Mouse (Mus musculus) left cerebral cortex, postnatal 4 days (tissue): ENCODE results near the gene Tenm4. TPM values are rescaled to one million over a fixed set of nuclear protein-coding genes. Genes with fewer than 3 reads are reported as not detected.
A peak's percentile ranks its signal among the peaks of the same experiment; 100 is the strongest.

Experiments used
- DNase-seq: peaks from one replicate; pipeline ENCODE4 v3.0.0-alpha.2; 2022
- intact Hi-C: fragments of 180-260 bp; cut with DNase I; formaldehyde crosslinking; loops from one replicate; pipeline ENCODE4 v1.15.1; 2025
- total RNA-seq, 2 experiments: library from RNA; stranded (reverse); gene quantifications; 2 replicates each; pipeline ENCODE4 v1.2.3; 2021

The Tenm4 gene
- total RNA-seq, 2 experiments from 2014 or later = 98.0 to 123 TPM

- peak; percentile 92 for DNase-seq
- intact Hi-C loops = no loop called here
Observed at GRCm38 (mm10) chr7:96869079-96869810, 698.2 kb downstream of the Tenm4 start.

DNA sequence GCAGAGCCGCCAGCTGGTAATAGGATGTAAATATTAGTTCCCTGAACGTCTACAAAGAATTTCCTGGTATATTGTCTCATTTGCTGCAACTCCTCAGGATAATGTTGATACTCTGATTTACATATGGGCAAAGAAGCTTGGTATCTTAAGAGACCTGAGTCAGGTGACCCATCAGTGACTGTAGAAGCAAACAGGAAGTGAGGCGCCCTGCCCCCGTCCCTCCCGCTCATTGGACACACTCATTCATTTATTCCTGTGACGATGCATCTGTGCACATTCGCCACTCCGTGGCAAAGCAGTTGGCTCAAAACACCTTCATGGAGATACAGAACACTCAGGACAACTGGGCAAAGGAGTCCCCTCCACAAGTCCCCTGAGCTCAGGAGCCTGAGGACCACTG lies 699.4 kb downstream of the Tenm4 start:
- DNase-seq = no peak
- intact Hi-C loops = no loop called here

DNA sequence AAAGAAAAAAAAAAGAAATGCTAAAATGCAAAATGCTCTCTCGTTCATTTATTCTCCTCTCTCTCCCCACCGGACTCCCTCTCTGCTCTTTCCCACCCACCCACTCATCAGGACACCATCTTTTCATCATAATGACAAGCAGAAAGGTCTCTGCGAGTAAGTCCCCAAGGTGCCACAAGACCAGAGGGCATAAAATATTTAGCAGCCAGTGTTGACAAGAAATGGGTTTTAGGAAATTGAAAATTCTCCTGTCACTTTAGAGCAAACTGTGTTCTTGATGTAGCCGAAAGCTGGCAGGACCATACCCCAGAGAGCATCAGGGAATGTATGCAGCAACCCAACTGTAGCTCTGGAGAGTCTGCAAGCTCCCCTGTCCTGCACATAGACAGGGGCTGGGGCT lies 700.0 kb downstream of the Tenm4 start:
- intact Hi-C loops = no loop called here
- no peak for DNase-seq

- intact Hi-C loops = no loop called here
- DNase-seq = no peak
Observed at GRCm38 (mm10) chr7:96878511-96879276, 707.6 kb downstream of the Tenm4 start.

DNA sequence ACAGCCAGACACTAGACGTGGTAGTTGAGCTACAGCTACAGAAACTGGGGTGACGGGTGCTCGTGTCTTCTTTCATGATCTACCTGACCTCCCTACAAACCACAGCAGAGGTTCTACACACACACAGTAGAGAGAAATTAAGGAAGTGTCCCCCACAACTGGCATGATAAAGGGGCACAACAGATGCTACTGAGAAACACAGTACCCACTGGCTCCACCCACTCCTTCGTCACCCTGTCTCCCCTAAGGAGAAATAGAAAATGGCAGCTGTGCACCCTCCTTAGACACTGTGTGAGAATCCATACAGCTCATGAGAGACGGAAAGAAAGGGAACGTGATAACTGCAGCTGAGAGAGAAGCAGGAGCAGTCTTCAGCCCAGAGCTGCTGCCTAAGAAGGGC lies 708.5 kb downstream of the Tenm4 start:
- intact Hi-C loops = no loop called here

GRCm38 (mm10) chr7:96880221-96880944 lies 709.3 kb downstream of the Tenm4 start:
- DNase-seq = no peak
- intact Hi-C loops = no loop called here

More for the DNA sequence above, 708.5 kb downstream of the Tenm4 start:
- DNase-seq = no peak

GRCm38 (mm10) chr7:96883297-96883696 lies 712.3 kb downstream of the Tenm4 start:
- DNase-seq = no peak
- intact Hi-C loops = no loop called here

GRCm38 (mm10) chr7:96887088-96887654 lies 716.1 kb downstream of the Tenm4 start:
- DNase-seq = no peak
- intact Hi-C loops = no loop called here

DNA sequence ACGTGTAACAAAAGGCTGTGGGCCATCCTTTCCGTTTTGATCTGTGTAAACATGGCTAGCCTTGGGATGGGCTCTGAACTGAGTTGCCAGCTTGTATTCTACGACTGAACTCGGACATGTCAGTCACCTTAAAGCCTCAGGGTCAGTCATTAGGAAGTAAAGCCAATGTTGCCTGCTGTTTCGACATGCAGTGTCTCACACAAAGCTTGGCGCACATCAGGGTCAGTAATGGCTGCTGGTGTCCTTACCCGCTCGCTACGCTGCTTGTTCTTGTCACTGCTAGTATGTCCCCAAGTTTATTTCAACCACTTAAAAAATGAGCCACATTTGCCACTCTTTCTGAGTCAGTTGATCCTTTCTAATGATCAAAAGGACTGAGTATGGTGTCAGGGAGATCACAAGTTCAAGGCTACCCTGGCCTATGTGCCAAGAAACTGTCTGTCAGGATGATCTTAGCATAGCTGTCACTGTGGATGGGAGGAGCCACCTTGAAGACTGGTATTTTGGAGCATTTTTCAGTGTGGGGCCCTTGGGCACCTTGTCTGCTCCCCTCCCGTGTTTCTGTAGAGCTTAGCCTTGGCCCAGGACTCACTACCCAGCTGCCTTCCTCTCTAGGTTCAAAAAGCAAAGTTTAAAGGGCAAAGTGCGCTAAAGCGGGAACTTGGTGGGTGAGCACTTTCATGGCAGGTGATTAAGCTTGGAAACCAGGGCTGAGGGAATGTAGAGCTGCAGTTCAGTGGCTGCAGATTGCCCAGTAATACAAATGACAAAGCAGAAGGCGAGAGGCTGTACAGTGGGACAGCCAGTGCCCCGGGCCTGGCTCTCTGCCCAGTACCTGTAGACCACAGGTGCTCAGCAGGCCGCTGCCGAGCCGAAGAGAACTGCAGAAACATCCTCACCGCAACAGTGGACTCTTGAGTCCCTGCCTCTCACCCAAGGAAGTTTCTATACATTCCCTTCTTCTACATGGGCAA lies 718.3 kb downstream of the Tenm4 start:
- intact Hi-C loops = no loop called here
- no peak for DNase-seq

DNA sequence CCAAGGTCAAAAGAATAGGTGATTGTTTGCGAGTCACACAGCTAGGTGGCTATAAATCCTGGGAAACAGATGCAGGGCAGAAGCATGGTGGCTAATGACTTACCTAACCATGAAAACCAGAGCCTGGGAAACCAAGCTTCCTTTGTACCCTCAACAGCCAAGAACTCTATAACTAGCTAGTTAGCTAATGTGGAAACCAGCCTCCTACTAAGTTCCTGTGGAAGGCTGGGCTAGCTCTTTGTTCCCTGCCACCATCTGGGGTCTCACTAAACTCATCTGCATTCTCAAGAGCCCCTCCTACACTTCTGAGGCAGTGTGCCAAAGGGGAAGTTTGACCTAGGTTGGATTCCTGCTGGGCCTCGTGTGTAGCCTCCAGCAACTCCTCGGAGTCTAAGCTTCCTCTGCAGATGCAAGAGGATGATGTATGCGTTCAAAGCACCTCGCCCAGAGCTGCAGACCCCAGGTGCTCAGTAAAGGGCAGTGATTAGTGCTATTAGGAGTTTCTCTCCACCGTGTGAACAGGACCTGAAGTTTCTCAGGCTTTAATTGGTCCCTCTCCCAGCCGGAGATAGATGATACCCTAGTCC lies 719.1 kb downstream of the Tenm4 start:
- intact Hi-C loops = no loop called here

DNA sequence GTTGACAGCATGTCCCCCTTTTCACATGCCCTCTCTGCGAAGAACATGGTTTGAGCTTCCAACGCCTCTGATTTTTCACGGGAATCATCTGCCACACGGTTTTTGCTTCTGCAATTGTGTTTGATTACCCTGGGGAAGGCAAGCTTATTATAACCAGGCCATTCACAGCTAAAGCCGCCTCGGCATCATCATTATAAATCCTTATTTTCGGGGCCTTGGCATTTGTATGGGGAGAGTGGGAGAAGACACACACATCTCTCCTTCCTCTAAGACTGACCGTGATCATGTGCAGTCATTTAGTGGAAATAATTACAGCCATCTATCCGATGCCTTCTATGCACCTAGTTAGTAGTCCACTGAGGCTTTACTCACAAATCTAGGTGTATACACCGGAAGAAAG lies 719.9 kb downstream of the Tenm4 start:
- intact Hi-C loops = no loop called here
- DNase-seq = no peak

More for the DNA sequence above, 719.1 kb downstream of the Tenm4 start:
- no peak for DNase-seq

GRCm38 (mm10) chr7:96899036-96899569 lies 728.1 kb downstream of the Tenm4 start:
- DNase-seq = peak; percentile 28

DNA sequence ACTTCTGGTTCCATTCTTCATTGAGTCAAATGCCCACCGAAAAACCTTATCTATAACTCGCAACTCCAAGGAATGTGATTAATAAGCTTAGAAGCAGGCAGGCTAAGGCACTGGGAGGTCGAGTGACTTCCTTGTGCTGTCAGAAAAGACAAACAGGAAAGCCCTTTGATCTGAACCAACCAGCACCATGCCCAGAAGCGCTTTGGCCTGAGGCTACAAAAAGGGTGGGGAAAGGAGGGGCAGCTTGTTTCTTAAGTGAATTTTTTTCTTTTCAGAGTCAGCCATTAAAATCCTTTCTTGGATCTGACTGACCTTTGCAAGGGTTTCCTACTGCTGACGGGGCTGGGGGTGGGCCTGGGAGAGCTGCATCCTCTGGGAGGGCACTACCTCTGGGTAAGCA lies 731.1 kb downstream of the Tenm4 start:
- intact Hi-C loops = no loop called here
- DNase-seq = no peak

More at GRCm38 (mm10) chr7:96899036-96899569, 728.1 kb downstream of the Tenm4 start:
- intact Hi-C loops = no loop called here

DNA sequence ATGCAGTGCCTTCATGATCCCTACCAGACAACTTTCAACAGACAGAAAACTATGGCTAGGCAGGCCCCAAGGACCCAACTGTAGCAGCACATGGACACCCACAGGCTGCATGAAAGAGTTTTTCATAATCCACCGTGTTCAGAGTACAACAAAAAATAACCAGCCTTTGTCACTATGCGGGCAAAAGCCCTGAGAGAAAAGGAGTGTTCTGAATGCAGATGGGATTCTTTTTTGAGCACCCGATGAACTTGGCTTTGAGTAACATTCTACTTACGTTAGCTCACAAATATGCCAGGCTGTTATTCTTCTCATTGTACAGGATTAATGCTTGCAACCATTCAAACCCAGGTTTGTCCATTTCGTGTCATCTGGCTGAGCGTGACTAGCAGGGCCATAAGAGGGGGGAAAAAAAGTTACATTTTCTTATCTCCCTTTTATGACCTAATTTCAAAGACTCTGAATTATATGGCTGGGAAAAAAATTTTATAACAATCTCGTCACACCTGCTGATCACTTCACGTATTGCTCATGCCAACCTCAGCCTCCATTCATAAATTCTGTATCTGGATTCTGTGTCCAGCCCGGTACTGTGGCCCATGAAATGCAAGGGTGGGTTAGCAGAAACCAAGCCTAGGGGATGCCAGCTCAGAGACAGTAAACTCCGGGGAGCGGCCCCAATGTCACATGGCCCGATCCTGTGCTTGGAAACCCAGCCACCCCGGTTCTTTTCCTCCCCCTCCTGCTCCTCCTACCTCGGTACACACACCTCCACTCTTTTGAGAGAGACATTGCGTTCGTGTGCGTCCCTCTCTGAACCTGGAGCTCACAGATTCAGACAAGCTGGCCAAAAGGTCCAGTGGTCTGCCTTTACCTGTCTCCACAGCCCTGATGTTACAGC lies 732.3 kb downstream of the Tenm4 start:
- no peak for DNase-seq
- intact Hi-C loops = no loop called here

GRCm38 (mm10) chr7:96904442-96904841 lies 733.4 kb downstream of the Tenm4 start:
- DNase-seq = no peak
- intact Hi-C loops = no loop called here

GRCm38 (mm10) chr7:96904936-96905335 lies 733.9 kb downstream of the Tenm4 start:
- intact Hi-C loops = no loop called here
- no peak for DNase-seq

- intact Hi-C loops = no loop called here
- DNase-seq = no peak
Observed at GRCm38 (mm10) chr7:96905422-96905821, 734.4 kb downstream of the Tenm4 start.

GRCm38 (mm10) chr7:96906216-96906615 lies 735.2 kb downstream of the Tenm4 start:
- peak; percentile 27 for DNase-seq
- intact Hi-C loops = no loop called here
